Mouse (Mus musculus): ENCODE measurements at regions not wholly inside any gene's neighbourhood (a gene's known extent, or its start where the extent isn't known, plus 50 kb on each side); places are given as distances from the start of the nearest gene placed in this dataset.

- Histone ChIP-seq H3K9me3 (ENCODE audit: low read depth, low read length) (no peaks in the 10 kb centered on the region), H3K4me3 (ENCODE audit: low read depth, low read length) (no peak overlapping the region; the same call in 1 of the 2 replicates), H3K36me3 (ENCODE audit: insufficient read depth) (no peaks in the 10 kb centered on the region), H3K9ac (no peak overlapping the region; the same call in 1 of the 2 replicates), H3K27ac (ENCODE audit: low read depth) (peak overlapping the region; percentile 73), H3K27me3 (ENCODE audit: insufficient read depth, low read length) (no peaks in the 10 kb centered on the region), H3K4me1 (ENCODE audit: insufficient read depth) (peaks cover 13% of the 10 kb centered on the region; the same call in 1 of the 2 replicates), H3K4me2 (peak overlapping the region; percentile 53)
- DNase-seq, result peak; percentile 81
- peak; percentile 87 for ATAC-seq (ENCODE audit: insufficient read depth)
- TF ChIP-seq CTCF (IDR thresholded peaks at IDR 0.05; ENCODE audit: low read depth), result no peak
- WGBS, result 5% methylated on average over 8 of the region's 8 CpGs
These were observed 350.2 kb upstream of the Zmiz1 start for GRCm38 (mm10) chr14:25108701-25109290.

- no peaks in the 10 kb centered on the region for H3K27me3 ChIP-seq (ENCODE audit: insufficient read depth, low read length)
- DNase-seq (no peak), ATAC-seq (ENCODE audit: insufficient read depth) (no peak)
- H3K36me3 ChIP-seq (ENCODE audit: insufficient read depth), result no peaks in the 10 kb centered on the region
- 25% methylated on average over 1 of the region's 1 CpGs for whole genome bisulfite sequencing
- no peak overlapping the region for H3K4me2 ChIP-seq
- H3K9me3 ChIP-seq (ENCODE audit: low read depth, low read length), result no peaks in the 10 kb centered on the region
- no peak for TF ChIP-seq CTCF (IDR thresholded peaks at IDR 0.05; ENCODE audit: low read depth)
- H3K9ac ChIP-seq, result no peak overlapping the region
- H3K4me3 ChIP-seq (ENCODE audit: low read depth, low read length), result no peak overlapping the region
- no peak overlapping the region for H3K27ac ChIP-seq (ENCODE audit: low read depth)
- peaks cover 13% of the 10 kb centered on the region; the same call in 1 of the 2 replicates for H3K4me1 ChIP-seq (ENCODE audit: insufficient read depth)
These were observed 349.3 kb upstream of the Zmiz1 start for GRCm38 (mm10) chr14:25109691-25110090.

GRCm38 (mm10) chr14:25112832-25113231, 346.2 kb upstream of the Zmiz1 start:
- Histone ChIP-seq H3K27ac (ENCODE audit: low read depth) (no peak overlapping the region), H3K9me3 (ENCODE audit: low read depth, low read length) (no peaks in the 10 kb centered on the region), H3K27me3 (ENCODE audit: insufficient read depth, low read length) (no peaks in the 10 kb centered on the region), H3K9ac (no peak overlapping the region), H3K4me1 (ENCODE audit: insufficient read depth) (peaks cover 13% of the 10 kb centered on the region; the same call in 1 of the 2 replicates), H3K36me3 (ENCODE audit: insufficient read depth) (no peaks in the 10 kb centered on the region), H3K4me2 (no peak overlapping the region), H3K4me3 (ENCODE audit: low read depth, low read length) (no peak overlapping the region)
- DNase-seq (no peak), ATAC-seq (ENCODE audit: insufficient read depth) (no peak)
- 70% methylated on average over 10 of the region's 10 CpGs for WGBS
- no peak for TF ChIP-seq CTCF (IDR thresholded peaks at IDR 0.05; ENCODE audit: low read depth)

- Histone ChIP-seq H3K36me3 (ENCODE audit: insufficient read depth) (no peaks in the 10 kb centered on the region), H3K9me3 (ENCODE audit: low read depth, low read length) (no peaks in the 10 kb centered on the region), H3K4me3 (ENCODE audit: low read depth, low read length) (no peak overlapping the region), H3K9ac (no peak overlapping the region), H3K27ac (ENCODE audit: low read depth) (no peak overlapping the region), H3K4me1 (ENCODE audit: insufficient read depth) (peaks cover 13% of the 10 kb centered on the region; the same call in 1 of the 2 replicates), H3K4me2 (no peak overlapping the region), H3K27me3 (ENCODE audit: insufficient read depth, low read length) (no peaks in the 10 kb centered on the region)
- DNase-seq (no peak), ATAC-seq (ENCODE audit: insufficient read depth) (no peak)
- WGBS, result 69% methylated on average over 2 of the region's 2 CpGs
- TF ChIP-seq CTCF (IDR thresholded peaks at IDR 0.05; ENCODE audit: low read depth), result no peak
These were observed 345.7 kb upstream of the Zmiz1 start for GRCm38 (mm10) chr14:25113326-25113725.

GRCm38 (mm10) chr14:25116424-25116823, 342.6 kb upstream of the Zmiz1 start:
- Histone ChIP-seq H3K4me2 (no peak overlapping the region), H3K4me3 (ENCODE audit: low read depth, low read length) (no peak overlapping the region)
- ATAC-seq (ENCODE audit: insufficient read depth), result no peak

GRCm38 (mm10) chr14:25119999-25120398, 339.0 kb upstream of the Zmiz1 start:
- Histone ChIP-seq H3K9me3 (ENCODE audit: low read depth, low read length) (no peaks in the 10 kb centered on the region), H3K27ac (ENCODE audit: low read depth) (no peak overlapping the region), H3K27me3 (ENCODE audit: insufficient read depth, low read length) (no peaks in the 10 kb centered on the region), H3K4me1 (ENCODE audit: insufficient read depth) (no peaks in the 10 kb centered on the region), H3K4me2 (no peak overlapping the region), H3K36me3 (ENCODE audit: insufficient read depth) (no peaks in the 10 kb centered on the region), H3K9ac (no peak overlapping the region), H3K4me3 (ENCODE audit: low read depth, low read length) (no peak overlapping the region)
- 77% methylated on average over 4 of the region's 4 CpGs for WGBS
- DNase-seq, result peak; percentile 27
- ATAC-seq (ENCODE audit: insufficient read depth), result no peak
- TF ChIP-seq CTCF (IDR thresholded peaks at IDR 0.05; ENCODE audit: low read depth), result peak; percentile 50

More at GRCm38 (mm10) chr14:25116424-25116823, 342.6 kb upstream of the Zmiz1 start:
- peak; percentile 89 for DNase-seq
- Histone ChIP-seq H3K27ac (ENCODE audit: low read depth) (no peak overlapping the region), H3K36me3 (ENCODE audit: insufficient read depth) (no peaks in the 10 kb centered on the region), H3K27me3 (ENCODE audit: insufficient read depth, low read length) (no peaks in the 10 kb centered on the region), H3K9me3 (ENCODE audit: low read depth, low read length) (no peaks in the 10 kb centered on the region), H3K4me1 (ENCODE audit: insufficient read depth) (no peaks in the 10 kb centered on the region), H3K9ac (no peak overlapping the region)
- TF ChIP-seq CTCF (IDR thresholded peaks at IDR 0.05; ENCODE audit: low read depth), result peak; percentile 95
- 38% methylated on average over 4 of the region's 4 CpGs for WGBS

- TF ChIP-seq CTCF (IDR thresholded peaks at IDR 0.05; ENCODE audit: low read depth), result no peak
- 43% methylated on average over 8 of the region's 8 CpGs for WGBS
- H3K4me3 ChIP-seq (ENCODE audit: low read depth, low read length), result no peak overlapping the region
- H3K36me3 ChIP-seq (ENCODE audit: insufficient read depth), result no peaks in the 10 kb centered on the region
- H3K9ac ChIP-seq, result no peak overlapping the region
- no peaks in the 10 kb centered on the region for H3K9me3 ChIP-seq (ENCODE audit: low read depth, low read length)
- peak; percentile 20 for DNase-seq
- no peak overlapping the region for H3K27ac ChIP-seq (ENCODE audit: low read depth)
- H3K4me1 ChIP-seq (ENCODE audit: insufficient read depth), result no peaks in the 10 kb centered on the region
- no peak overlapping the region for H3K4me2 ChIP-seq
- no peak for ATAC-seq (ENCODE audit: insufficient read depth)
- no peaks in the 10 kb centered on the region for H3K27me3 ChIP-seq (ENCODE audit: insufficient read depth, low read length)
These were observed 338.5 kb upstream of the Zmiz1 start for GRCm38 (mm10) chr14:25120506-25120905.

Measured in lung, embryonic 14.5 days (tissue).